Mouse (Mus musculus) leukemia stem cell, adult 10-12 weeks (primary cell): Measurements from ENCODE around the gene Rsph4a. TPM values are rescaled to one million over a fixed set of nuclear protein-coding genes. Genes with fewer than 3 reads are reported as not detected.

Source experiments
- polyA plus RNA-seq: library from polyadenylated mRNA; stranded (reverse); fragments of >175 nt; gene quantifications from 2 replicates; pipeline ENCODE4 v1.2.3, GENCODE M21; 2012; ENCODE audit warnings: low replicate concordance

Rsph4a gene
- not detected in 2 replicates for polyA plus RNA-seq

GRCm38 (mm10) chr10:33904530-33905481 is at the start of gene Rsph4a:
Gene Rsph4a (plus strand): TSS chr10:33905111.

GRCm38 (mm10) chr10:33857421-33857820 is 47.5 kb upstream of the Rsph4a start, which contains the start of gene Sult3a1:
Gene Sult3a1 (plus strand): TSS chr10:33857721.

GRCm38 (mm10) chr10:33950803-33951583 is 46.1 kb downstream of the Rsph4a start, which contains the start of gene Zup1:
Gene Zup1 (minus strand): TSS chr10:33951269.

Other genes with a start within 250 kb of the Rsph4a start
- gene Sult3a2, start 118.4 kb upstream of the Rsph4a start, polyA plus RNA-seq = not detected in 2 replicates
- gene Sult3a1, start 47.4 kb upstream of the Rsph4a start, polyA plus RNA-seq = not detected in 2 replicates
- 1.3 and 2.7 TPM in 2 replicates for gene Zup1, start 46.2 kb downstream of the Rsph4a start, polyA plus RNA-seq
- 118 and 123 TPM in 2 replicates for gene Rwdd1, start 114.5 kb downstream of the Rsph4a start, polyA plus RNA-seq
- gene Trappc3l, start 132.5 kb downstream of the Rsph4a start, polyA plus RNA-seq = not detected in 2 replicates
- gene Calhm4, start 139.2 kb downstream of the Rsph4a start, polyA plus RNA-seq = not detected in 2 replicates
- not detected in 2 replicates for gene Calhm5, start 191.4 kb downstream of the Rsph4a start, polyA plus RNA-seq
- gene Calhm6, start 222.9 kb downstream of the Rsph4a start, polyA plus RNA-seq = 4.1 and 6.4 TPM in 2 replicates